Mouse (Mus musculus): ENCODE measurements around the gene Ginm1. TPM values are rescaled to one million over a fixed set of nuclear protein-coding genes. Genes with fewer than 3 reads are reported as not detected.

Ginm1 gene
- total RNA-seq (2021) = 10 to 100 TPM; 56.9 to 65.3 TPM

GRCm38 (mm10) chr10:7792751-7793385, at the start of gene Ginm1, which contains the start of gene Ppil4:
Gene Ginm1 (minus strand): TSS chr10:7792824.
Gene Ppil4 (plus strand): TSS chr10:7792891.
- DNase-seq = peak; percentile 93

DNA sequence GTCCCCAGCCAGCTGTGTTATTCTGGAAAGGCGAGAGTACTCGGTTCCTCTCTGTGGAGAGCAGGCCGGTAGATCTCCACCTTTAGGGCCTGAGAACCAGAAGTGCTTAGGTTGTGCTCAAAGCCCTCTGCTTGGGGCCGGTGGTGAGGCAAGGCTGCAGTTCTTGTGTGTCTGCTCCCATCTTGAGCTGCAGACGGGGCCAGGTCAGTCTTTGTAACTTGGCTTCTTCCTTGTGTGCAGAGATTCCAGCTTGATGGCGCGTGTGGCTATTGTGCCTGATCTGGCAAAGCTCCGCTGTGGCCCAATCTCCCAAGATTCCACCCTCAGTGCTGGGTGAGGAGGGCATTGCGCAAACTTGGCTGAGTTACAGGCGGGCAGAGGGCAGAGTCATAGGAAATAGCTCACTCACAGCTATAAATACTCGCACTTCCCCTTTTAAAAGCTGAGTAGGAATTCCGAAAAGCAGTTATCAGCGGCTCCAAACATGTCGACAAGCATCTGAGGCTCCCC, 49.0 kb upstream of the Ginm1 start:
- DNase-seq = peak; percentile 87

DNA sequence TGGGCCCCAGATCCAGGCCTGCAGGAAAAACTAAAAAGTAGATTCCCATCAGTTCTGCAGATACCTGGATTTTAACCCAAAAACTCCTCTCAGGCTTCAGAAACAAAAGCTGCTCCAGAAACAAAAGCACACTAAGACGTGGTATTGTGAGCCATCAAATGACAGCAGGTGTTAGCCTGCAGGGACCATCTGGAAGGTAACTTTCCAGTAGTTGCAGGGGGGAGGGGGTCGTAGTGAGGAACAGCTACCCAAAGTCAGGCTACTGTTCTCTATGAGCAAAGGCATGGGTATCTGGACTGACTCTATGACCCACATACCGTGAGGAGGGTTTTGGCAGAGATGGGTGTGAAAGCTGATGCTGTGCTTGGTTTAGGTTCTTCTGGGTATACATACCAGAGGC, 48.2 kb upstream of the Ginm1 start:
- DNase-seq = no peak

DNA sequence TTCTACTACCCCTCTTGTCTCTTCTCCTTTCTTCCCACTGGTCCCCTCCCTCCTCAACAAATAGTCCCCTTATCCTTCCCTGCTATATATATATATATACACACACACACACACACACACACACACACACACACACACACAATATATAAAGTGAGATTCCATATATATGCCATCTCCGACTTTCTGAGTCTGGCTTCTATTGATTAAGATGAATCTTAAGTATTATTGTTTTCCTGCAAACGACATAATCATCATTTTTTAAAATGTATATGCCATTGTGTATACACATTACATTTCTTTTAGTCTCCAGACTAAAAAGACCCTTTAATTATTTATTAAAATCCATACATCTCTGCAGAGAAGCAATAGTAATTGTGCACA, 47.7 kb upstream of the Ginm1 start:
- no peak for DNase-seq

DNA sequence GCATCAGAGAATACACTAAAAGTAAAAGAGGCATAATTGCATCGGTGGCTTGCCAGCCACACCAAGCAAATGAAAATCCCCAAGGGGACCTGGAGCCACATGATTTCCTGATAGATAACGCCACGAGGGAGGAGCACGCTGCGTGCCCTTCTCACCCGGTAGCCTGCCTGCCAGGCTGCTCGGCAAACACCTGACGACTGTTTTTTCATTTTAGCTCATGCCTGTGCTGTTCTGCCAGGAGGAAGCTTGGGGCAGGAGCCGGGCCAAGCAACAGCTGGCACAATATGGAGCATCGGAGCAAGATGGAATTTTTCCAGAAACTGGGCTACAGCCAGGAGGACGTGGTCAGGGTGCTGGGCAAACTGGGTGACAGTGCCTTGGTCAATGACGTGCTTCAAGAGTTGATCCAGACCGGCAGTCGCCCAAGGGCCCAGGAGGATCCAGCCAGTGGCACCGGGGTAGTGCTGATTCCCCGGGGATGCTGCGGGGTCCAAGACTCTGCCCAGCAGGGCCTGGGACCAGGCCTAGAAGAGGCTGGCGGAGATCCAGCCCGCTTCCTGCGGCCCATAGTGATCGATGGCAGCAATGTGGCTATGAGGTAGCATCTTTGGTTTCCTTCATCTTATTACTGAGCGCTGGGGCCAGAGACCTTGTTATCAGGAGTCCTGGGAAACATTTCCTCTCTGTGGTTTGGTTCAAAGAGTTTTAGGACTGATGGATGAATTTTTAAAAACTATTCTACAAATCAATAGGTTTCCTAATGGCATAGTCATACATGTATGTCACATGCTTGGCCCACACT, 47.1 kb upstream of the Ginm1 start:
- no peak for DNase-seq

DNA sequence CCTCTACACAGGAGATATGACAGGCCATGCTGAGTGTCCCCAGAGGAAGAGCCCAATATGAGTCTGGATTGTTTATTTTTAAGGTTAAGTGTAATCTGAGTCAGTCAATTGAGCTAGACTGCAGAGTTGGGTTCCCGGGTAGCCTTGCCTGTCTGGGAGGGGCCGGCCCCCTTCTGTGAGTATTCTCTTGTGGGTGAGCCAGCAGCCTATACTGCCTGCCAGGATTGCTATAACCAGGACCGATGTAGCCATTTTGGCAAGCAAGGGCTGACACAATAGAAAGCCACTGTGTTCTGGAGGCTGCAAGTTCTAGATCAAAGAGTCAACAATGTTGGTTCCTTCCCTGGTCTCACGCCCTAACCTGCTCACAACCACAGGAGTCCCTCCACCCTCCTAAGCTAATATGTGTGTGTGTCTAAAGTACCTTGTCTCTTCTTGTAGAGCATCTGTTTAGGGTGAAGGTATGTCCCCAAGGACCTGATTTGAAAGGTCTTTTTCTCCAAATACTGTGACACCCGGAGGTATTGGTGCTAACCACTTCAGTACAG, 46.3 kb upstream of the Ginm1 start:
- DNase-seq = no peak

GRCm38 (mm10) chr10:7838036-7838435, 45.4 kb upstream of the Ginm1 start:
- DNase-seq = no peak

GRCm38 (mm10) chr10:7837446-7837845, 44.8 kb upstream of the Ginm1 start:
- no peak for DNase-seq

DNA sequence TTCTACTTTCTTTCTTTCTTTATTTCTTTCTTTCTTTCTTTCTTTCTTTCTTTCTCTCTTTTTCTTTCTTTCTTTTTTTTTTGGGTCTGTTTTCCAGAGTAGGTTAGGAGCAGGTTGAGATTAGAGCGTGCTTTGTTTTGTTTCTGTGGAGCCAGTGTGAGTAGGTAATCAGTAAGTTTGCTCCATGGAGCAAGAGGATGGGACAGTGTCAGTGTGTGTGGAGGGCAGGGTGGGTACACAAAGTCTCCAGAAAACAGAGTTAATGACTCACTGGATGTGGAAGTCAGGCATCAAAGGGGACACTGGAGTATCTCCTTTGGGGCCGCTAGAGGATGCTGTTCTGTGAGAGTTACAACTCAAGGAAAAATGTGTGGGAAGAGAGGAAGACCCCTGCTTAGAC, 44.3 kb upstream of the Ginm1 start:
- DNase-seq = no peak

GRCm38 (mm10) chr10:7834671-7835225, 42.1 kb upstream of the Ginm1 start:
- no peak for DNase-seq

DNA sequence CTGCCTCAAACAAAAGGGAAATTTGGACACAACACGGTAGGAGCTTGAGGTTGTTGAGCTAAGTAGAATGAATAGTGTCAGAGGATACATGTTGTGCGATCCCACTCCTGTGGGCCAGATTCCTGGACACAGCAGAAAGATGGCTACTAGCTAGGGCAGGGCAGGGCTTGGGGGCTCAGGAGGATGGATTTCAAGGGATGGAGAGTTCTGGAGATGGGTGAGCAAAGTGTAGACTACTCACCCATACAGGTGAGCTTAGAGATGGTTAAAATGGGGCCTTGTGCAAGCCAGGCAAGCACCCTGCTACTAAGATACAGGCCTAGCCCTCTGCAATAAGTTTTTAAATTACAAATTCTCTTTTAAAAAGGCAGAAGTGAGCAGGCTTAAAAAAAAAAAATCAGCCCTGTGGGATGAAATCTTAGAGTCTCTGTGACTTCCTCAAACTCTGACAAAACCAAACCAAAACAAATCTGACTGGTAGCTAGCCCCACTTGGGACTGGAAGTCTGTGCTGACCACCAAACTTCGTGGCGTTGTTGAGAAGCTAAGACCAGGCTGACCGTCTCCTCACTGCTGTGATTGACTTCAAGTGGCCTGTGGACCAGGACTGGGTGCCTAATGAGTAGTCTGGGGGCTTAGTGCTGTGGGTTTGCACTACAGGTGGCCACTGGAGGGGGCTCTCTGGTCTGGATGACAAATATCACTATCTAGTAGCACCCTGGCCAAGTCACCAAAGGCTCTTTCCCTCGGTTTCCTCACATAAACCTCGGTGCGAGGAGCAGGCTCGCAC, 40.9 kb upstream of the Ginm1 start:
- no peak for DNase-seq

DNA sequence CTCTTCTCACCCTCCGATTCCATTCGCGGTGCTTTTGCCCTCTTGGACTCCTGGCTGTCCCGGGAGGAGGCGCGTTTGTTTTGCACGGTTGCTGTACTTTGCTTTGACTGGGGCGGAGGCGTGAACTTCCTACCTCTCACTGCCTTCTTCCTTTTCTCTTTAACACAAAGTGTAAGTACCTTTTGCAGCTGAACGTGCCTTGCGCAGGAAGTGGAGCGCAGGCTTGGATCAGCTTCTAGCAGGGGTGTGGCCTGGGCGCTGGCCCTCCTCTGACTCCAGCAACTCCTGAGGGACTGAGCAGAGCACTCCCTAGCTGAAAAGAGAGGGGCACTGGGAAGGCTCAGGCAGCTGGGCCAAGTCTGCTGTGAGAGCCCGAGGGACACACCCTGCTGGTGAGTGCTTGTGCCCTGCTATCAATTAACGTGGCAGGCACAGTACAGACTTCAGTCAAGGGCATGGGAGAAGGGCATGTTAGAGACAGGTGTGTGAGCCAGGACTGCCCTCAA, 39.6 kb upstream of the Ginm1 start, which contains the start of gene Zc3h12d:
TSS of gene Zc3h12d (plus strand) at position 300 of the 506 bp plus-strand sequence.
- DNase-seq = peak; percentile 44

DNA sequence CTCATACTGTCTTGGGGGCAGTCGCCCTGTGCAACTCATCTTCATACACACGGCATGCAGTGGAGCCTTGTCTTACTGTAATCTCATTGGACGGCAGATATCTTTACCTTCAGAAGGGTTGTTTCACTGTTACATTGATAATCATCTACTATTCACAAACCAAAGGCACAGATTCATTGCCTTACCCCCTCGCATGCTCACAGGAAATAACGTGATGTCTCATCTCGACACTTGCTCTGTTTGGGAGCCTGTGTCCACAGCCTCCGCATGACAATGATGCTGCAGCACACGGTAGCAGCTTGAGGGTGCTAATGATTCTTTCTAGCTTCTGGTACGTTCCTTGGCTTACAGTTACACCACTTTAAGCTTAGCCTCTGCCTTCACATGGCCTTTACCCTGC, 33.5 kb upstream of the Ginm1 start:
- DNase-seq = no peak

DNA sequence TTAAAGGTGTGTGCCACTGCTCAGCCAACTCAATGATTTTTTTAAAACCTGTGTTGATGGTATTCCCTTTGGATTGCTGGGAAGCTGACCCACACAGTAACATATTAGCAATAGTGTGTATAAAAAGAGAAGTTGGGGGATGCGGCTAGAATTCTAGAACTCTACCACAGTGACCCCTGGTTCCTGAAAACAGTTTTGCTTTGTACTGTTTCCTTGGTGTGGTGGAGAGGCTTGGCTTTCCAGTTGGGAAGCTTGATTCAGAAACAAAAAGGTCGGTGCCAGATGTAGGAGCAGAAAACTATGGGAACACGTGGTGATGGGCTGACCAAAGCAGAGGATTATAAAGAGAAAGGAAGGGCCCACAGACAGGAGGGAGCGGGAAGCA, 32.6 kb upstream of the Ginm1 start:
- DNase-seq = no peak

DNA sequence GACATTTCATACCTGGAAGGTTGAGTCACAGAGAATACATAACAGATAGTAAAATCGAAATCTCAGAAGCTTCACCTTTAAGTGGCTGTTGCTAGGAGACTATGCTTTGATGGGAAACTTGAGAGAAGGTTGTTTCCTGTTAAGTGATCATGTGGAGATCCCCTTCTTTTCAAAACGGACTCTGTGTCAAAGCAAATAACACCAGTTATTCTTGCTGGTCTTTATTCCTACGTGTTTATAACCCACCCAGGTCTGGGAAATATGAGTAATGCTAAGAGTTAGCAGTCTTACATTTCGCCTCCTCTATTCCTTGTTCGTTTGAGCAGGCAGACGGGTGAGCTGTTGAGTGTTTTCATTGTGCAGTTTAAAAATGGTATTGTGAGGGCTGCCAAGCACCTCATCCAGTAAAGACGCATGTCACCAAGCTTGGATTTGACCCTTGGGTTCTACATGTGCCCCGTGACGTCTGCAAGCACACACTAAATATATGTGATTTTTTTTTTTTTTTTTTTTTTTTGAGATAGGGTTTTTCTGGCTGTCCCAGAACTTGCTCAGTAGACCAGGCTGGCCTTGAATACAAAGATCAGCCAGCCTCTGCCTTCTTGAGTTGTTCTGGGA, 32.1 kb upstream of the Ginm1 start:
- no peak for DNase-seq

- no peak for DNase-seq
Measured at GRCm38 (mm10) chr10:7821981-7822380, 29.4 kb upstream of the Ginm1 start.

DNA sequence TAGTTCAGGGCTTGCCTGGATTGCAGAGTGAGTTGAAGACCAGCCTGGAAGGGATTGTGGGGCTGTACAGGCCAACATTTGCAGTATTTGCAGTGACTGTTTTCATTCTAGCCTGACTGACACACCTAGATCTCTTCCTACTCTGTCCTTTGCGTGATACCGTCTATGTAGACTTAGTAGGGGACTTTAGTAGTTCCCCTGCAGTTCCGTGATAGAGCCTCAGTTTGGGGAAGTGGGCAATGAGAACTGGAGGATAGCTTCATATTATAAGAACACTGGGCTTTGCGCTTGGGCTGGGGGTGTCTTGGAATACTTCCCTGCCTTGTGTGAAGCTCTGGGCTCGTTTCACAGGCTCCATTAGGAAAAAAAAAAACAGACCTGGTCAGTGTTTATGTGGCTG, 27.5 kb upstream of the Ginm1 start:
- DNase-seq = no peak

DNA sequence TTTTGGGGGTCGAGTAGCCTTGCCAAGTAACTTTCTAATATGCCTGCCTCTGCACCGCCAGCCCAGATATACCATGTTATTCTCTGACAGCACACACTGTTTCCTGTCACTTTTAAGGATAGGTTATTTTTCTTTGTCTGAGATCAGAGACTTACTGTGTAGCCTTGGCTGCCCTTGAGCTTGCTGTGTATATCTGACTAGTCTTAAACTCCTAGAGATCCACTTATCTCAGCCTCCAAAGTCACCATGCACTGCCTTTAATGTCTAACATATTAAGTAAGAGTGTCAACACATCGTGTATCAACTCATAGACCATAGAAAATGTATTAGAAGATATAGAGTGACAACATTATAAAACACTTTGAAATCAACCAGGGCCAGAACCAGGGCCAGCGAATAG, 27.0 kb upstream of the Ginm1 start:
- no peak for DNase-seq

DNA sequence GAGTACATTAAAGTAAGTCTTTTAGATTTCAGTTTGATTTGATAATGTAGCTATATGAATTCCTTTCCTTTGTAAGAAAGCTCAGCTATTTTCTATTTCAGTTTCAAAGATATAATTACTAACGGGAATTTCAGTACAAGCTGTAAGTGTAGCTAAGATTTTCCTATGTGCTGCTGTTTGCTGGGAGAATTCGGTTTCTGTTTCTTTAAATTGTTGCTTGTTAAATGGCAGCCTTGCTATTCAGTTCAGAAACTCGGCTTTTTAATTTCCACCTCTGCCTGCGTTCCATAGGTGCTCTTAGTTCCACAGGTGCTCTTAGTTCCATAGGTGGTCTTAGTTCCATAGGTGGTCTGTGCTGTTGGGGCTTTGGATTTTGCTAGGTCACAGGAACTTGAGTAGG, 26.5 kb upstream of the Ginm1 start:
- no peak for DNase-seq

GRCm38 (mm10) chr10:7818676-7819075, 26.1 kb upstream of the Ginm1 start:
- no peak for DNase-seq

- no peak for DNase-seq
Measured at GRCm38 (mm10) chr10:7816476-7816875, 23.9 kb upstream of the Ginm1 start.

GRCm38 (mm10) chr10:7809937-7810336, 17.3 kb upstream of the Ginm1 start:
- peak; percentile 60 for DNase-seq

All from heart, postnatal 4 days (tissue).